Mouse (Mus musculus) midbrain, embryonic 15.5 days (tissue): ENCODE data around the gene Cyp1a1. TPM values are rescaled to one million over a fixed set of nuclear protein-coding genes. Genes with fewer than 3 reads are reported as not detected.

Source experiments
- ATAC-seq: fragments of 200-750 bp; cut with Nextera tagmentation; replicated peaks from 2 replicates; pipeline ENCODE4 v1.8.0; 2017; ENCODE audit warnings: moderate TSS enrichment
- H3K27ac ChIP-seq: fragments of 300-500 bp; sonication (generic); 2 replicates; pipeline ENCODE4 v1.5.1; 2015; ENCODE audit warnings: mild to moderate bottlenecking, inconsistent platforms
- H3K27me3 ChIP-seq: fragments of 300-500 bp; sonication (generic); replicated peaks from 2 replicates; pipeline ENCODE4 v1.6.1; 2015; ENCODE audit warnings: inconsistent platforms
- H3K36me3 ChIP-seq: fragments of 300-500 bp; sonication (generic); replicated peaks from 2 replicates; pipeline ENCODE4 v1.6.1; 2015; ENCODE audit warnings: inconsistent platforms
- H3K4me1 ChIP-seq: fragments of 300-500 bp; sonication (generic); 2 replicates; pipeline ENCODE4 v1.6.1; 2015; ENCODE audit warnings: inconsistent platforms
- H3K4me2 ChIP-seq: fragments of 300-500 bp; sonication (generic); 2 replicates; pipeline ENCODE4 v1.6.1; 2015; ENCODE audit warnings: inconsistent platforms, mild to moderate bottlenecking, moderate library complexity
- H3K4me3 ChIP-seq: fragments of 300-500 bp; sonication (generic); 2 replicates; pipeline ENCODE4 v1.5.1; 2015; ENCODE audit warnings: mild to moderate bottlenecking, inconsistent platforms
- H3K9ac ChIP-seq: fragments of 300-500 bp; sonication (generic); 2 replicates; pipeline ENCODE4 v1.6.1; 2015; ENCODE audit warnings: mild to moderate bottlenecking, inconsistent platforms
- H3K9me3 ChIP-seq: fragments of 300-500 bp; sonication (generic); 2 replicates; pipeline ENCODE4 v1.6.1; 2016; ENCODE audit warnings: inconsistent platforms
- WGBS: fragments of 180-500 bp; shearing (Covaris S2); methylation state at CpG from one replicate; pipeline ENCODE4 v1.1.7; 2015; ENCODE audit warnings: mixed read lengths; 5-methylcytosine and 5-hydroxymethylcytosine counted together
- polyA plus RNA-seq: library from polyadenylated mRNA; unstranded; fragments of >200 nt; fragmentation: Nextera tagmentation; extraction: Ambion mirVana; gene quantifications from 2 replicates; pipeline ENCODE4 v1.2.1, GENCODE M21; 2015

Cyp1a1 gene
- polyA plus RNA-seq, 1 experiment from 2014 or later, result 0.17 TPM

DNA sequence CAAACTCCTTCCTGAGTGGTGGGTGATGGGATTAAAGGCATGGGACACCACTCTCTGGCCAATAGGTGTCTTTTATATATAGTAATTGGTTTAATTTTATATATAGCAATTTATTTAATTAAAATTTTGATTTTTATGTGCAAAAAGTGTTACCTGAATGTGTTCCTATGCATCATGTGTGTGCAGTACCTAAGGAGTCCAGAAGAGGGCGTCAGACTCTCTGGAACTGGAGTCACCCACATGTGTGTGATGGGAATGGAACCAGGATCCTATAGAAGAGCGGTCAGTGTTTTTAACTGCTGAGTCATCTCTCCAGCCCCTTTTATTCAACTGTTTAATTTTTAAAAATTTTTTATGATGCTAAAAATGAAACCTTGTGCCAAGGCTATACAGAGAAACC, 24.5 kb downstream of the Cyp1a1 start:
- Histone ChIP-seq H3K9me3 (no peaks in the 10 kb centered on the region), H3K27ac (no peak overlapping the region), H3K36me3 (peaks cover 23% of the 10 kb centered on the region), H3K9ac (no peak overlapping the region), H3K4me2 (no peak overlapping the region), H3K27me3 (no peaks in the 10 kb centered on the region), H3K4me3 (no peak overlapping the region), H3K4me1 (peaks cover 17% of the 10 kb centered on the region)
- WGBS, result 74% methylated on average over 2 of the region's 2 CpGs
- no peak for ATAC-seq

DNA sequence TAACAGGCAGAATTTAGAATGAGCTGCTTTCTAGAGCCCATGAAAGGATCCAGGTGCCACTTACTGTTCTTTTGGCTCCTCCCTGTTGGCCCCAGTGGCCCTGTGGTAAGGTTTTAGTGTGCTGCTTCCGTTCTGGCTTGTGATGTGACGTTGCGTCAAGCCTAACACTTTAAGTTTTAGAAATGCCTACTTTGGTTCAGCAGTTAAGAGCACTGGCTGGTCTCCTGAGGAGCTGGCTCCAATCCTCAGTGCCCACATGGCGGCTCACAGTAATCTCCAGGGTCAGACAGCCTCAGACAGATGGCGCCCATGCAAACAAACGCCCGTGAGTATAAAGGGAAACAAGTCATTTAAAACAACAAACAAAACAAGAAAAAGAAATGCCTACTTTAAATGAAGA, 30.7 kb downstream of the Cyp1a1 start:
- peaks cover 36% of the 10 kb centered on the region for H3K36me3 ChIP-seq

DNA sequence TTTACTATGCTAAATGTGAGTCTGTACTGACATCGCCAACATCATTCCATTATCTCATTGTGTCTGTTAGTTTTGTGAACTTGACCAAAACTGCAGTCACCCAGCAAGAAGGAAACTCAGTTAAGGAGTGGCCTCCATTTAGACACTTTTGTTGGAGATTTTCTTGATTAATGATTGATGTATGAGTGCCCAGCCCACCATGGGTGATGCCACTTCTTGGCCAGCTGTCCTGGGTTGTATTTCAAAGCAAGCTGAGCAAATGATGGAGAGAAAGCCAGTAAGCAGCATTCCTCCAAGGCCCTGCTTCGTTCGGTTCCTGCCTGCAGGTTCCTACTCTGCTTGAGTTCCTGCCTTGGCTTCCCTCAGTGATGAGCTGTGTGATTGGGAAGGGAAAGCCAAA, 33.0 kb downstream of the Cyp1a1 start:
- Histone ChIP-seq H3K4me1 (no peaks in the 10 kb centered on the region), H3K4me2 (no peak overlapping the region), H3K9ac (no peak overlapping the region), H3K36me3 (peaks cover 21% of the 10 kb centered on the region), H3K4me3 (no peak overlapping the region), H3K9me3 (no peaks in the 10 kb centered on the region), H3K27me3 (no peaks in the 10 kb centered on the region), H3K27ac (no peak overlapping the region)
- WGBS, result 87% methylated on average over 3 of the region's 3 CpGs
- ATAC-seq, result no peak

More for the DNA sequence above, 30.7 kb downstream of the Cyp1a1 start:
- H3K4me2 ChIP-seq, result no peak overlapping the region
- no peak overlapping the region for H3K9ac ChIP-seq
- no peaks in the 10 kb centered on the region for H3K27me3 ChIP-seq
- H3K27ac ChIP-seq, result no peak overlapping the region
- 88% methylated on average over 7 of the region's 7 CpGs for WGBS
- no peak for ATAC-seq
- no peak overlapping the region for H3K4me3 ChIP-seq
- H3K9me3 ChIP-seq, result no peaks in the 10 kb centered on the region
- no peaks in the 10 kb centered on the region for H3K4me1 ChIP-seq

DNA sequence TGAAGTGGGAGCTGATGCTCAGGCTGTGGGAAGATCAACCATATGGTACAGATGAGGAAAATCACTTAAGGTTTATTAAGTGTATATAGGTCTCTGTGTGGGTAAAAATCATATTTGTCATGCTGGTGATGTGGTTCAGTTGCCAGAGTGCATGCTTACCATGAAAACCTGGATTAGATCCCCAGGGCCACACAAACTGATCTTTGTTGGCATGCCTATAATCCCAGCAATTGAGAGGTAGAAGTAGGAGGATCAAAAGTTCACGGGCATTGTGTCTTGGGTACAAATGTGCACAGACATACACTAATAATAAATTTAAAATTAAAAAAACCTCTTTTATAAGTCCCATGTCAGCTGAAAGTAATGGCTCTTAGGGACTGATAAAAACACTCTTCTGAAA, 34.6 kb downstream of the Cyp1a1 start:
- no peak for ATAC-seq
- H3K4me2 ChIP-seq, result no peak overlapping the region
- H3K9ac ChIP-seq, result no peak overlapping the region
- no peaks in the 10 kb centered on the region for H3K9me3 ChIP-seq
- WGBS, result 76% methylated on average over 1 of the region's 1 CpGs
- H3K4me1 ChIP-seq, result no peaks in the 10 kb centered on the region
- no peak overlapping the region for H3K27ac ChIP-seq
- no peaks in the 10 kb centered on the region for H3K27me3 ChIP-seq
- H3K4me3 ChIP-seq, result no peak overlapping the region
- peaks cover 16% of the 10 kb centered on the region for H3K36me3 ChIP-seq

DNA sequence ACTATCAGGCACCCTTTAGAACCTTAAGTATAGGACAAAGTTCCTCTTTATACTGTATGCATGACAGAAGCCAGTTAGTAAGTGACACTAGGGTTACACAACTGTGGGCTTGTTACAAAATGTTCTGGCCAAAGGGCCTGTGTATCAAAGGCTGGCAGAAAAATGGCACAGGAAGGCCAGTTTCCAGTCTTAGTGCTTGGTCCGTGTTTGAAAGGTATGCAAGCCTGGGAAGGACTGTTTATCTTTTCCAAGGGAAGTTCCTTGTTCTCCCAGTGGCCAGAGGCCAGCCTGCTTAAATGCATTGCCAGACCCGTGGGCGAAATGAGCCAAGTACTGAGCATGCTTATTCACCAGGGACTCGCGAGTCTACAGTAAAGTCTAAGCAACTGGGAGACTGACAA, 35.6 kb downstream of the Cyp1a1 start:
- Histone ChIP-seq H3K4me1 (no peaks in the 10 kb centered on the region), H3K27ac (no peak overlapping the region), H3K4me3 (no peak overlapping the region), H3K27me3 (no peaks in the 10 kb centered on the region), H3K9ac (no peak overlapping the region), H3K4me2 (no peak overlapping the region), H3K9me3 (no peaks in the 10 kb centered on the region), H3K36me3 (peaks cover 17% of the 10 kb centered on the region)
- WGBS, result 73% methylated on average over 5 of the region's 5 CpGs
- ATAC-seq, result no peak

DNA sequence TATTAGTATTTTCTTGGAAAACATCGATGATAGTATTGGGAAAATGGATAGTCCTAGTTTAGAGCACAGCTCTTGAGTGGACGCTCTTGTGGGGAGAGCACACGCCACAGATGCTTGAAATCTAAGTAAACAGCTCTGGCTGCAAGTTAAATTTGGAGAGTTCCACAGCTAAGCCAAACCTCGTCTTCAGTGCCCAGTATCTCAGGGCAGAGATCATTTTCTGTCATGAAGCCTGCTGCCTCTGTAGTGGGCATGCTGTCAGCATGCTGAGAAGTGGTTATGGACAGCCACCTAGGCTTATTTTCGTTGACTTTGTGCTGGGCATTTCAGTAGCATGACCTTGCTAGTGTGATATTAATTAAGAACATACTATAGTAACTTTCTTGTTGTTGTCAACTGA, 36.1 kb downstream of the Cyp1a1 start:
- 85% methylated on average over 5 of the region's 5 CpGs for WGBS
- H3K9ac ChIP-seq, result no peak overlapping the region
- H3K27ac ChIP-seq, result no peak overlapping the region

DNA sequence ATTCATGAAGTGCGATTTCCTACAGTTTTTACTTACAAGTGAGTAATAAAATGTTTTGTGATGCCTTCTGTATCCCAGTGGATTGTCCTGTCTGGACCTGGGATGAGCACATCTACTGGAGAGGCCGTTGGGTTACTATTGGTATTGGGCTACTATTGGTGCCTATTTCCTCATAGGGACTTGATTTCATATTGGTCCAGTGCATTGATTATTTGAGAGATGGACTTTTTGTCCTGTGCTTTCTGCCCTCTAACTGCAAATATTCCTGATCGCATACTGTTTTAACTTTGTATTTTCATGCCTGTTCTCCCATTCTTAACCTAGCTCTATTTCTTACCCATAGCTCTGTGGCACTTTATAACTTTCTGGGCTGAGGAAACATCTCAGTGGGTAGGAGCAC, 37.0 kb downstream of the Cyp1a1 start:
- Histone ChIP-seq H3K36me3 (peaks cover 16% of the 10 kb centered on the region), H3K9me3 (no peaks in the 10 kb centered on the region), H3K27ac (no peak overlapping the region), H3K9ac (no peak overlapping the region), H3K4me1 (no peaks in the 10 kb centered on the region), H3K27me3 (no peaks in the 10 kb centered on the region), H3K4me2 (no peak overlapping the region), H3K4me3 (no peak overlapping the region)
- WGBS, result 98% methylated on average over 3 of the region's 3 CpGs
- no peak for ATAC-seq

More for the DNA sequence above, 36.1 kb downstream of the Cyp1a1 start:
- H3K4me3 ChIP-seq, result no peak overlapping the region
- H3K4me1 ChIP-seq, result no peaks in the 10 kb centered on the region
- peaks cover 14% of the 10 kb centered on the region for H3K36me3 ChIP-seq
- H3K4me2 ChIP-seq, result no peak overlapping the region
- H3K27me3 ChIP-seq, result no peaks in the 10 kb centered on the region
- no peak for ATAC-seq
- no peaks in the 10 kb centered on the region for H3K9me3 ChIP-seq

DNA sequence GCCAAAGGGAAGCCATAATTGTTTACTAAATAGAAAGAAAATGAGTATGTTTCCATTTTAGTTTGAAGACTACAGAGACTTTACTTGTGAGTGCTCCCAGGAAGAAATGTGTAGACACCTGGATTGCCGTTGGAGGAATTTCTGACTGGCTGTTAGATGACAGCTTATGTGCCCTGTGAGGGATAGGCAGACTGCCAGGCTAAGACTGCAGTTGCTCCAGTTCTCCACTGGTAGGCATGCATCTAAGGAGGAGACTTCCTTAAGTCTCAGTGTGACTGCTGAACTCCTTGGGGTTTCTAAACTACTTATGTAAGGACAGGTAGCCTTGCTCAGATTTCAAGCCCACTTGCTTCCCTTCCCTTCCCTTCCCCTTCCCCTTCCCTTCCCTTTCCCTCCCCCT, 40.6 kb downstream of the Cyp1a1 start:
- Histone ChIP-seq H3K4me2 (no peak overlapping the region), H3K4me1 (no peaks in the 10 kb centered on the region), H3K36me3 (peaks cover 16% of the 10 kb centered on the region; the same call in 1 of the 2 replicates), H3K27ac (no peak overlapping the region), H3K27me3 (no peaks in the 10 kb centered on the region), H3K9me3 (no peaks in the 10 kb centered on the region), H3K9ac (no peak overlapping the region), H3K4me3 (no peak overlapping the region)
- WGBS, result 96% methylated on average over 1 of the region's 1 CpGs
- no peak for ATAC-seq

DNA sequence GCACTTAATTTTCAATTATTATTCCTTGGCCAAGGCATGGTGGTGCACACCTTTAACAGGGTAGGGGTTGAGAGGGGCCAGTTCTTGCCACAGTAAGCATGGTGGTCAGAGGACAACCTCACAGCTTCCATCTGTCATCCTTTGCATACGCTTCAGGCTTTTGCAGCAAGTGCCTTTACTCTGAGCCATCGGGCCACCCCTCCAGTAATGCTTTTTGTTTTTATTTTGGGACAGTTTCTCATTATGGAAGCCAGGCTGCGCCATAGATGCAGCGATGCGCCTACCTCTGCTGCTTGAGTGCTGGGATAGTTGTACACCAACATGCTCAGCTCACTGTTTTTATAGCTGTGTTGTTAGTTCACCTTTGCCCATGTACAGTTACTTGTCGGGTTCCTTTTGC, 45.9 kb downstream of the Cyp1a1 start:
- Histone ChIP-seq H3K36me3 (0 out of 2 replicates have a peak, but pooled peaks cover 9% of the 10 kb centered on the region), H3K4me1 (no peaks in the 10 kb centered on the region), H3K27me3 (no peaks in the 10 kb centered on the region), H3K9me3 (no peaks in the 10 kb centered on the region), H3K4me2 (no peak overlapping the region), H3K4me3 (no peak overlapping the region), H3K27ac (no peak overlapping the region), H3K9ac (no peak overlapping the region)
- 98% methylated on average over 6 of the region's 6 CpGs for WGBS
- no peak for ATAC-seq

DNA sequence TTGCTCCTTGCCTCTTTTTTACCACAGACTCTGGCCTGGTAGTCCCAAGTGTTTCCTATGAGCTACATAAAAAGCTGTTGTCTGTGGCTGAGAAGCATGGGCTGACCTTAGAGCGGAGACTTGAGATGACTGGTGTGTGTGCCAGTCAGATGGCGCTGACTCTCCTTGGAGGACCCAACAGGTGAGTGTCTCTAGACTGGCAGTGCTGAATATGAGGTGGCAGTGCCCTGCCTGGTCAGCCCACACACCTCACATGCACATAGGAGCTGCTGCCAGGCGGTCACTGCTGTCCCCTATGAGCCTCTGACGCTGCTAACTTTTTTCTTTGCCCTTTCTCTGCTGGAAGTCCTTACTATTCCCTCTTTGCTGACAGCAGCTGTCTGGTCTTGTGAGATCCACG, 52.1 kb downstream of the Cyp1a1 start:
- WGBS, result 87% methylated on average over 5 of the region's 5 CpGs
- no peaks in the 10 kb centered on the region for H3K27me3 ChIP-seq
- H3K36me3 ChIP-seq, result no peaks in the 10 kb centered on the region; the same call in 1 of the 2 replicates
- no peak for ATAC-seq
- no peak overlapping the region for H3K4me3 ChIP-seq
- H3K4me1 ChIP-seq, result no peaks in the 10 kb centered on the region
- H3K9ac ChIP-seq, result no peak overlapping the region
- H3K9me3 ChIP-seq, result no peaks in the 10 kb centered on the region
- no peak overlapping the region for H3K4me2 ChIP-seq
- no peak overlapping the region for H3K27ac ChIP-seq

DNA sequence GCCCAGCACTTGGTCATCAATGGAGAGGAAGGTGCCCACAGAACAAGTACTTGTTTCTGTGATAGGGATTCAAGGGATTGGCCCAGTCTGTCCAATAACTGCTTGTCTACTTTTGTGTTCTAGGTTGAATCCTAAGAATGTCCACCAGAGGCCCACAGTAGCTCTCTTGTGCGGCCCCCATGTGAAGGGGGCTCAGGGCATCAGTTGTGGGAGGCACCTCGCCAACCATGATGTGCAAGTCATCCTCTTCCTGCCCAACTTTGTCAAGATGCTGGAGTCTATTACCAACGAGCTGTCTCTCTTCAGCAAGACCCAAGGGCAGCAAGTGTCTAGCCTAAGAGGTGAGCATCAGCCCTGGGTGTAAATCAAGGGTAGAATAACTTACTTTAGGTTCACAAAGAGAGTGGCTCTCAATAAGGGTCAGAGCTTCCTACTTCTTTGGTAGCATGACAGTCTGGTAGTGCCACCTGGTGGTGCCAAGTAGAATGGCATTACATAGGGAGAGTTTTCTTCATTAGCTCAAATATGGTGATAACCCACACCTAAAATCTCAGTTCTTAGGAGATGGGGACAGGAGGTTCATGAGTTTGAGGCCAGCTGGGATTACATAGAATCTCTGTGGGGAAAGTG, 56.8 kb downstream of the Cyp1a1 start:
- H3K4me3 ChIP-seq, result no peak overlapping the region
- no peaks in the 10 kb centered on the region for H3K27me3 ChIP-seq
- ATAC-seq, result peak; percentile 58; the same call in 1 of the 2 replicates
- H3K4me2 ChIP-seq, result no peak overlapping the region
- H3K9me3 ChIP-seq, result no peaks in the 10 kb centered on the region
- 76% methylated on average over 3 of the region's 3 CpGs for WGBS
- H3K4me1 ChIP-seq, result no peaks in the 10 kb centered on the region
- no peak overlapping the region for H3K27ac ChIP-seq
- no peak overlapping the region for H3K9ac ChIP-seq
- peaks cover 29% of the 10 kb centered on the region for H3K36me3 ChIP-seq

DNA sequence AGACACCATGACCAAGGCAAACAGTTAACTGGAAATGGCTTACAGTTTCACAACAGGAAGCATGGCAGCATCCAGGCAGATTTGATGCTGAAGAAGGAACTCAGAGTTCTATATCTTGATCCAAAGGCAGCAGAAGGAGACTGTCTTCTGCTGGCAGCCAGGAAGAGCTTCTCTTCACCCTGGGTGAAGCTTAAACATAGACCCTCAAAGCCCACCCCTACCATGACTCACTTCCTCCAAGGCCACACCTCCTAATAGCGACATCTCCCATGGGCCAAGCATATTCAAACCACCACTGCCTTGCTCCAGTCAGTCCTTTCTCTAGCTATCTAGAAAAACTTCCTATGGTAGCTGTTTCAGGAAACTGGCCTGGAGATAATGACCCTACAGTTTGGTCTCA, 59.3 kb downstream of the Cyp1a1 start:
- Histone ChIP-seq H3K27me3 (no peaks in the 10 kb centered on the region), H3K9me3 (no peaks in the 10 kb centered on the region), H3K4me1 (no peaks in the 10 kb centered on the region), H3K4me2 (no peak overlapping the region), H3K4me3 (no peak overlapping the region), H3K9ac (no peak overlapping the region), H3K36me3 (peaks cover 54% of the 10 kb centered on the region), H3K27ac (no peak overlapping the region)
- no peak for ATAC-seq
- 84% methylated on average over 1 of the region's 1 CpGs for WGBS

DNA sequence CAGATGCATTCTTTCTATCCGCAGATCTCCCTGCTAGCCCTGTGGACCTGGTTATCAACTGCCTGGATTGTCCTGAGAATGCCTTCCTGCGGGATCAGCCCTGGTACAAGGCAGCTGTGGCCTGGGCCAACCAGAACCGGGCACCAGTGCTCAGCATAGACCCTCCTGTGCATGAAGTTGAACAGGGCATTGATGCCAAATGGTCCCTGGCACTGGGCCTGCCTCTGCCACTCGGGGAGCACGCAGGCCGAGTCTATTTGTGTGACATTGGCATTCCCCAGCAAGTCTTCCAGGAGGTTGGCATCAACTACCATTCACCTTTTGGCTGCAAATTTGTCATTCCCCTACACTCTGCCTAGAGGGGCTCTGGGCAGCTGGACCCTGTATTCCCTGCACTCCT, 60.4 kb downstream of the Cyp1a1 start:
- Histone ChIP-seq H3K4me3 (no peak overlapping the region), H3K27ac (no peak overlapping the region), H3K4me2 (no peak overlapping the region), H3K36me3 (peaks cover 64% of the 10 kb centered on the region), H3K4me1 (no peaks in the 10 kb centered on the region), H3K9ac (no peak overlapping the region), H3K9me3 (no peaks in the 10 kb centered on the region), H3K27me3 (no peaks in the 10 kb centered on the region)
- ATAC-seq, result no peak
- WGBS, result 89% methylated on average over 6 of the region's 6 CpGs
